Mouse (Mus musculus) lung, embryonic 14.5 days (tissue): Measurements from ENCODE around the gene Ddx19b. TPM values are rescaled to one million over a fixed set of nuclear protein-coding genes. Genes with fewer than 3 reads are reported as not detected.
"Not testable (repeated sequence)": the region's sequence is repeated elsewhere in the genome, so short reads cannot be mapped to it uniquely, and the experiment has no call there.

Experiments
- ATAC-seq: fragments of 200-750 bp; cut with Nextera tagmentation; 2 replicates; pipeline ENCODE4 v1.8.0; 2017; ENCODE audit warnings: mild to moderate bottlenecking, moderate TSS enrichment, moderate library complexity; ENCODE audit not compliant: insufficient read depth
- DNase-seq: peaks from one replicate; pipeline ENCODE4 v3.0.0-alpha.2; 2015
- H3K27ac ChIP-seq: fragments of 300-500 bp; sonication (generic); 2 replicates; pipeline ENCODE4 v1.5.1; 2014; ENCODE audit warnings: low read depth, mild to moderate bottlenecking, moderate library complexity
- H3K27me3 ChIP-seq: fragments of 300-500 bp; sonication (generic); 2 replicates; pipeline ENCODE4 v1.6.1; 2014; ENCODE audit warnings: low read length, control low read depth; ENCODE audit not compliant: insufficient read depth
- H3K36me3 ChIP-seq: fragments of 300-500 bp; sonication (generic); 2 replicates; pipeline ENCODE4 v1.6.1; 2014; ENCODE audit warnings: control low read depth; ENCODE audit not compliant: insufficient read depth
- H3K4me1 ChIP-seq: fragments of 300-500 bp; sonication (generic); 2 replicates; pipeline ENCODE4 v1.6.1; 2014; ENCODE audit warnings: antibody characterized with exemption, control low read depth; ENCODE audit not compliant: insufficient read depth
- H3K4me2 ChIP-seq: fragments of 300-500 bp; sonication (generic); 2 replicates; pipeline ENCODE4 v1.6.1; 2014; ENCODE audit warnings: mild to moderate bottlenecking
- H3K4me3 ChIP-seq: fragments of 300-500 bp; sonication (generic); 2 replicates; pipeline ENCODE4 v1.5.1; 2014; ENCODE audit warnings: low read depth, low read length
- H3K9ac ChIP-seq: fragments of 300-500 bp; sonication (generic); 2 replicates; pipeline ENCODE4 v1.6.1; 2014
- H3K9me3 ChIP-seq: fragments of 300-500 bp; sonication (generic); 2 replicates; pipeline ENCODE4 v1.6.1; 2016; ENCODE audit warnings: low read depth, low read length, control low read depth
- CTCF ChIP-seq: IDR thresholded peaks from 2 replicates; pipeline ENCODE4 v1.5.1; 2016; ENCODE audit warnings: antibody characterized with exemption, low read depth
- WGBS: fragments of 180-500 bp; shearing (Covaris S2); extraction: QIAGEN DNeasy Blood & Tissue Kit; methylation state at CpG from one replicate; pipeline ENCODE4 v1.1.7; 2014; 5-methylcytosine and 5-hydroxymethylcytosine counted together
- polyA plus RNA-seq: library from polyadenylated mRNA; unstranded; fragments of >200 nt; fragmentation: Nextera tagmentation; extraction: Ambion mirVana; gene quantifications from 2 replicates; pipeline ENCODE4 v1.2.1, GENCODE M21; 2014

Gene Ddx19b
- polyA plus RNA-seq, 1 experiment from 2014 or later: 7.2 TPM

GRCm38 (mm10) chr8:111034276-111034675 is 2.7 kb upstream of the Ddx19b start:
- no peaks in the 10 kb centered on the region for H3K9me3 ChIP-seq
- peak overlapping the region; percentile 85 for H3K27ac ChIP-seq
- peak overlapping the region; percentile 77 for H3K9ac ChIP-seq
- H3K4me3 ChIP-seq: peak overlapping the region; percentile 78
- peaks cover 34% of the 10 kb centered on the region for H3K36me3 ChIP-seq
- ATAC-seq (no peak), DNase-seq (peak; percentile 62)
- H3K27me3 ChIP-seq: no peaks in the 10 kb centered on the region
- H3K4me2 ChIP-seq: peak overlapping the region; percentile 73
- TF ChIP-seq CTCF: no peak
- H3K4me1 ChIP-seq: peaks cover 13% of the 10 kb centered on the region
- 14% methylated on average over 12 of the region's 12 CpGs for WGBS

GRCm38 (mm10) chr8:111033482-111034215 is 2.1 kb upstream of the Ddx19b start:
- Histone ChIP-seq H3K36me3 (peaks cover 28% of the 10 kb centered on the region), H3K9ac (peak overlapping the region; percentile 77), H3K4me3 (peak overlapping the region; percentile 78), H3K4me2 (peak overlapping the region; percentile 73), H3K27me3 (no peaks in the 10 kb centered on the region), H3K9me3 (no peaks in the 10 kb centered on the region), H3K27ac (peak overlapping the region; percentile 85), H3K4me1 (peaks cover 13% of the 10 kb centered on the region)
- 6% methylated on average over 37 of the region's 37 CpGs for WGBS
- TF ChIP-seq CTCF: no peak
- DNase-seq (peak; percentile 100), ATAC-seq (peak; percentile 99)

DNA sequence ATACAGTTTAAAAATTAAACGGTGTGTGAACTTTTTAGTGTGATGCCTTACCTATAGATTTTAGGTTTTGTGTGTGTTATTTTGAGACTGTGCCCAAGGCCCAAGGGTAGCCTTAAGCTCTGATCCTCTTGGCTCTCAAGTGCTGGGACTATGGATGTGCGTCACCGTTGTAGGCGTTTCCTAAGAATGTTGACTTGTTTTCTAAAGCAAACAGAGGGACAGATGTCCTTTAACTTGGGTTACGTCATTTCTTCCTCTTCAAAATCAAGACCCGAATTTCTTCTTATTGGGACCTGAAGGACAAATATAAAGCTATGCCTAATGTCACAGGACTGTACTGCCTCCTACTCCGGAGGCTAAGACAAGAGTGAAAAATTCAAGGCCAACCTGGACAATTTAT is 1.4 kb upstream of the Ddx19b start, which contains the start of gene Aars:
Gene Aars (plus strand): TSS at position 229 of the 400 bp plus-strand sequence.
- H3K4me2 ChIP-seq: peak within 1 kb of the TSS; percentile 73
- H3K4me3 ChIP-seq: peak within 1 kb of the TSS; percentile 78
- no peaks in the 10 kb centered on the region for H3K9me3 ChIP-seq
- H3K4me1 ChIP-seq: peaks cover 15% of the 10 kb centered on the region
- H3K9ac ChIP-seq: peak within 1 kb of the TSS; percentile 77
- WGBS: 93% methylated on average over 7 of the region's 7 CpGs
- no peak for ATAC-seq
- no peak for TF ChIP-seq CTCF
- no peaks in the 10 kb centered on the region for H3K27me3 ChIP-seq
- no peak for DNase-seq
- H3K27ac ChIP-seq: peak within 1 kb of the TSS; percentile 85
- H3K36me3 ChIP-seq: peaks cover 20% of the 10 kb centered on the region

- Histone ChIP-seq H3K27ac (no peak overlapping the region), H3K4me2 (no peak overlapping the region), H3K9ac (no peak overlapping the region), H3K9me3 (no peaks in the 10 kb centered on the region), H3K4me3 (no peak overlapping the region), H3K4me1 (peaks cover 10% of the 10 kb centered on the region), H3K36me3 (no peaks in the 10 kb centered on the region), H3K27me3 (no peaks in the 10 kb centered on the region)
- 76% methylated on average over 6 of the region's 6 CpGs for WGBS
- no peak for TF ChIP-seq CTCF
- ATAC-seq (no peak), DNase-seq (no peak)
These were observed 1.5 kb downstream of the Ddx19b start for GRCm38 (mm10) chr8:111030045-111030444.

GRCm38 (mm10) chr8:111029589-111029988 is 2.0 kb downstream of the Ddx19b start:
- DNase-seq (peak; percentile 5), ATAC-seq (no peak)
- H3K27ac ChIP-seq: no peak overlapping the region
- H3K4me2 ChIP-seq: no peak overlapping the region
- no peaks in the 10 kb centered on the region for H3K36me3 ChIP-seq
- H3K4me3 ChIP-seq: no peak overlapping the region
- WGBS: 55% methylated on average over 4 of the region's 4 CpGs
- H3K9ac ChIP-seq: no peak overlapping the region
- peaks cover 6% of the 10 kb centered on the region; the same call in 1 of the 2 replicates for H3K4me1 ChIP-seq
- no peaks in the 10 kb centered on the region for H3K27me3 ChIP-seq
- H3K9me3 ChIP-seq: no peaks in the 10 kb centered on the region
- no peak for TF ChIP-seq CTCF

GRCm38 (mm10) chr8:111027391-111027937 is 4.1 kb downstream of the Ddx19b start:
- Histone ChIP-seq H3K4me3 (peak overlapping the region; percentile 78), H3K9ac (peak overlapping the region; percentile 81), H3K36me3 (no peaks in the 10 kb centered on the region), H3K9me3 (no peaks in the 10 kb centered on the region), H3K27me3 (no peaks in the 10 kb centered on the region), H3K4me2 (peak overlapping the region; percentile 80), H3K27ac (peak overlapping the region; percentile 69), H3K4me1 (peaks cover 2% of the 10 kb centered on the region; the same call in 1 of the 2 replicates)
- ATAC-seq (peak; percentile 97), DNase-seq (peak; percentile 92)
- TF ChIP-seq CTCF: no peak
- WGBS: under 1% methylated on average over 31 of the region's 31 CpGs

GRCm38 (mm10) chr8:111026609-111027008 is 4.9 kb downstream of the Ddx19b start:
- not testable (repeated sequence) for DNase-seq, H3K4me1 ChIP-seq, H3K4me3 ChIP-seq, H3K4me2 ChIP-seq, H3K9me3 ChIP-seq, H3K36me3 ChIP-seq, H3K9ac ChIP-seq, H3K27me3 ChIP-seq, ATAC-seq, H3K27ac ChIP-seq
- WGBS: 100% methylated on average over 1 of the region's 2 CpGs

GRCm38 (mm10) chr8:111010230-111010991 is 21.1 kb downstream of the Ddx19b start:
- H3K4me2 ChIP-seq, H3K27me3 ChIP-seq, H3K9me3 ChIP-seq, H3K27ac ChIP-seq, H3K9ac ChIP-seq, H3K4me3 ChIP-seq, H3K4me1 ChIP-seq: not testable (repeated sequence)
- 75% methylated on average over 9 of the region's 10 CpGs for WGBS
- H3K36me3 ChIP-seq: peaks cover 42% of the 10 kb centered on the region
- ATAC-seq (peak; percentile 28; the same call in 1 of the 2 replicates), DNase-seq (peak; percentile 25)
